Mouse (Mus musculus): ENCODE data around the gene Eif2b1. TPM values are rescaled to one million over a fixed set of nuclear protein-coding genes. Genes with fewer than 3 reads are reported as not detected.
"Not testable (repeated sequence)": the region's sequence is repeated elsewhere in the genome, so short reads cannot be mapped to it uniquely, and the experiment has no call there.

Gene Eif2b1
- polyA plus RNA-seq (2016; fragmentation: Nextera tagmentation; extraction: Ambion mirVana): 66.0 and 69.5 TPM in 2 replicates

DNA sequence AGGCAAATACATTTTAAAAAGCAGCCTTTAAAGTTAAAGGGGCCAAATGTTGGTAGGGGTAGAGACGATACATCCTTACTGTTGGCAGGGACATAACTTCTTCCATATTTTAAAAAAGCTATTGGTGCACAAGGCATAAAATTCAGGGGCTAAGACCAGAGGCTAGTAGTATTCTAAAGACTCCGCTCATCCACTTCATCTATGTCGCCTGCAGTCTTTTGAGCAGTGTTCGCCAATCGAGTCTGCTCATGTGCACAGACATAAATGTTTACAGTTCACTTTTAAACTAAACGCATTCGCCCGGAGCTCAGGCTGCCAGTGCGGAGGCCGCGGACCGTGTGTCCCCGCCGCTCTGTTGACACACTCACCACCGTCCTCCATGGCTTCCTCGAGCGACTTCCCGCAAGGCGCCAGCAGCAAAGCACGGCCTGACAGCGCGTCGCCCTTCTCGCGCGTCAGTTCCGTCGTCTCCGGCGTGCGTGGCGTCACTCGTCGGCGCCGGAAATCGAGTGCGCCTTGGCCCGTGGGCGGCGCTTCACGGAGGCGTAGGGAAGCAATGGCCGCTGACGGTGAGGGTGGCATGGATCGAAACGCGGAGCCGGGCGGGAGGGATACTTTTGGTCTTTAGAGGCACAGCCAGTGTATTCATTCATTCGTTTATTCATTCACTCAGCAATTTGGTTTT, at the start of gene Eif2b1, which contains the start of gene Gtf2h3:
Eif2b1 (minus strand) TSS at position 499 of the 685 bp plus-strand sequence.
Gtf2h3 (plus strand) TSS at position 508 of the 685 bp plus-strand sequence.
- H3K9ac ChIP-seq: peak within 1 kb of the TSS; percentile 73
- peak; percentile 89 for ATAC-seq (ENCODE audit: low FRiP score)
- H3K4me2 ChIP-seq (replicated peaks): peak within 1 kb of the TSS; percentile 77
- H3K27ac ChIP-seq: peak within 1 kb of the TSS; percentile 19; the same call in 1 of the 2 replicates
- 1% methylated on average over 51 of the region's 51 CpGs for WGBS
- H3K4me1 ChIP-seq: peaks cover 19% of the 10 kb centered on the region
- H3K9me3 ChIP-seq (replicated peaks): no peaks in the 10 kb centered on the region
- H3K27me3 ChIP-seq: no peaks in the 10 kb centered on the region
- H3K36me3 ChIP-seq: peaks cover 43% of the 10 kb centered on the region
- peak within 1 kb of the TSS; percentile 62 for H3K4me3 ChIP-seq

DNA sequence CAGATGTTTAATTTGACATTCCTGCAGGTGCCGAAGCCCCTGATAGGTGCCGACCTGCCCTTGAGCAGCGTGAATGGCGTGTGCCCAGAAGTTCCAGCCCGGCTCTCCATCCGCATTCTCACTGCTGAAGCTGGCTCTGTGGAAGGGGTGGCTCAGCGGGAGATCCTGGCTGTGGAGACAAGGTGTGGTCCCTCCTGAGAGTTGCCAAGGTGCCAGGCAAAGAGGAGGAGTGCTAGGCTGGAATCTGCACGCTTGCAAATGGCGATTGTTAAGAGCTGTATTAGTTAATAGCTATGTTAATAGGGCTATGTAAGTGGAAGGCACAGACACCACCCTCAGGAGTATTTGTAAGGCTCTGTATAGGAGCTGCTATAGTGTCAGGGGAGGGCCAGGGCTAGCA, 45.4 kb upstream of the Eif2b1 start:
- Histone ChIP-seq H3K27ac (no peak overlapping the region), H3K9ac (no peak overlapping the region), H3K4me1 (peaks cover 7% of the 10 kb centered on the region), H3K9me3 (replicated peaks) (no peaks in the 10 kb centered on the region), H3K27me3 (no peaks in the 10 kb centered on the region), H3K4me2 (replicated peaks) (no peak overlapping the region), H3K4me3 (no peak overlapping the region), H3K36me3 (peaks cover 12% of the 10 kb centered on the region)
- WGBS: 92% methylated on average over 9 of the region's 9 CpGs
- ATAC-seq (ENCODE audit: low FRiP score): no peak

DNA sequence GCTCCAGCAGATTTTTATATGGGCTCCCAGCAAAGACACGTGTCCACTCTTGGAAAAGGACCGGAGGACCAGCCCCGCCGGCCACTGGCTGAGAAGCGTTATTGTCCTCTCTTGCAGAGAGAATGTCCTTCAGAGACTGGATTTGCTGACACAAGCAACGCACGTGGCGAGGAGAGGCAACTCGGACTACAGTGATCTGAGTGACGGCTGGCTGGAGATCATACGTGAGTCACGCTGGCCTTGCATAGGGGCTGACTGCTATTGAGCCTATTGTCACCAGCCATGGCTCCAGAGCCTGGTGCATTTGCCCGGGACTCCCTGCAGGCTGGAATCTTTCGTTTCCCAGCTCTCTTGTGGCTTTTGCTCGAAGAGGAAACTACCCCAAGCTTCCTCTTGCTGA, 44.0 kb upstream of the Eif2b1 start:
- H3K9ac ChIP-seq: no peak overlapping the region
- H3K4me3 ChIP-seq: no peak overlapping the region
- ATAC-seq (ENCODE audit: low FRiP score): no peak
- no peak overlapping the region for H3K27ac ChIP-seq
- H3K9me3 ChIP-seq (replicated peaks): no peaks in the 10 kb centered on the region
- H3K4me2 ChIP-seq (replicated peaks): no peak overlapping the region
- H3K36me3 ChIP-seq: peaks cover 17% of the 10 kb centered on the region
- WGBS: 89% methylated on average over 15 of the region's 15 CpGs
- H3K27me3 ChIP-seq: no peaks in the 10 kb centered on the region
- peaks cover 2% of the 10 kb centered on the region for H3K4me1 ChIP-seq

DNA sequence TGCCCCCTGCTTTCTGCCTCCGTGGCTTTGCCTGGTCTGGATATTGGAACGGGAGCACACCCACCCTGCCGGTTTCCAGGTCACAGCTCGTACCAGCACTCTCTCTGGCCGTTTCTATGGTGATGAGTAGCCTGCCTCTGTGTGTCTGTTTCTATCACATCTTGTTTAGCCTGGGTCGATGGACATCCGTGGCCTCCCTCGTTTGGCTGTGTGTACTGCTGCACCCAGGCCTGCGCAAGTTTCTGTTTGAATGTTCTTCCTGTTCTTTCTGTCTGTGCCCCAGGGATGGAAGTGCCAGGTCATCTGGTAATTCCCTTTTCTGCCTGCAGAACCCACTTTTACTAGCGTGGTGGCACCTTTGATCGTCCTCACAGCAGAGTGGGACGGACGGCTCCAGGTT, 42.4 kb upstream of the Eif2b1 start:
- WGBS: 77% methylated on average over 13 of the region's 13 CpGs
- Histone ChIP-seq H3K4me2 (replicated peaks) (no peak overlapping the region), H3K27me3 (no peaks in the 10 kb centered on the region), H3K27ac (no peak overlapping the region), H3K9ac (no peak overlapping the region), H3K4me1 (no peaks in the 10 kb centered on the region), H3K36me3 (peaks cover 21% of the 10 kb centered on the region), H3K4me3 (no peak overlapping the region), H3K9me3 (replicated peaks) (no peaks in the 10 kb centered on the region)
- no peak for ATAC-seq (ENCODE audit: low FRiP score)

DNA sequence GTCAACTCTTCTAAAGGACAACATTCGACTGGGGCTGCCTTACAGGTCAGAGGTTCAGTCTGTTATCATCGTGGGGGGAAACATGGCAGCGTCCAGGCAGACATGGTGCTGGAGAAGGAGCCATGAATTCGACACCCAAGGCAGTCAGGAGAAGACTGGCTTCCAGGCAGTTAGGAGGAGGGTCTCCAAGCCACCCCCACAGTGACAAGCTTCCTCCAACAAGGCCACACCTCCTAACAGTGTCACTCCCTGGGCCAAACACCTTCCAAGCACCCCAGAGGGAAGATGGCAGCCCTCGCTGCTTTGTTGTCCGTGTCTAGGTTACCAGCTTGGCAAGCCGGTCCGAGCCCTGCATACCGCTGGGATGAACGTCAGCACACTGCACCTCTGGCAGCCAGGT, 39.8 kb upstream of the Eif2b1 start:
- Histone ChIP-seq H3K4me1 (no peaks in the 10 kb centered on the region), H3K27ac (no peak overlapping the region), H3K9ac (no peak overlapping the region), H3K27me3 (no peaks in the 10 kb centered on the region), H3K9me3 (replicated peaks) (no peaks in the 10 kb centered on the region), H3K36me3 (peaks cover 29% of the 10 kb centered on the region), H3K4me2 (replicated peaks) (no peak overlapping the region), H3K4me3 (no peak overlapping the region)
- no peak for ATAC-seq (ENCODE audit: low FRiP score)
- 84% methylated on average over 10 of the region's 10 CpGs for WGBS

DNA sequence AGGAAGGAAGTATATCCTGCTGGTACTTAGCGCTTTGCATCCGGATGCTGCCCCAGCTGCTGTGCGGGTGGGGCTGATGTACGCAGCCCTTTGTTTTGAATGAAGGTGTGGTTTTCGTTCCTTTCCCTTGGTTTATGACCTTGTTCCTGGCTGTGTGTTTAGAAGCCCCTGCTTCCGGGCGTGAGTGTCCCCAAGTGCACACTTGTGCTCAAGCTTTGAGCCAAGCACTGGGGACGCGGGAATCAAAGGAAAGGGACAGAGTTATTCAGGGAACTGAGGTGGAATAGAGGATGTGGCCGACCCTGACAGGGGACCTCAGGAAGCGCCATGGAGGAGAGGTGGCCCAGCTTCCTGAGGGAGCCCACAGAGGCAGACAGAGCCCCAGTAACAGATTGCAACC, 35.8 kb upstream of the Eif2b1 start:
- H3K4me3 ChIP-seq: no peak overlapping the region
- 89% methylated on average over 11 of the region's 11 CpGs for WGBS
- H3K9me3 ChIP-seq (replicated peaks): no peaks in the 10 kb centered on the region
- H3K4me1 ChIP-seq: no peaks in the 10 kb centered on the region
- no peak overlapping the region for H3K9ac ChIP-seq
- H3K4me2 ChIP-seq (replicated peaks): no peak overlapping the region
- no peak overlapping the region for H3K27ac ChIP-seq
- H3K27me3 ChIP-seq: no peaks in the 10 kb centered on the region
- ATAC-seq (ENCODE audit: low FRiP score): no peak
- H3K36me3 ChIP-seq: peaks cover 49% of the 10 kb centered on the region

DNA sequence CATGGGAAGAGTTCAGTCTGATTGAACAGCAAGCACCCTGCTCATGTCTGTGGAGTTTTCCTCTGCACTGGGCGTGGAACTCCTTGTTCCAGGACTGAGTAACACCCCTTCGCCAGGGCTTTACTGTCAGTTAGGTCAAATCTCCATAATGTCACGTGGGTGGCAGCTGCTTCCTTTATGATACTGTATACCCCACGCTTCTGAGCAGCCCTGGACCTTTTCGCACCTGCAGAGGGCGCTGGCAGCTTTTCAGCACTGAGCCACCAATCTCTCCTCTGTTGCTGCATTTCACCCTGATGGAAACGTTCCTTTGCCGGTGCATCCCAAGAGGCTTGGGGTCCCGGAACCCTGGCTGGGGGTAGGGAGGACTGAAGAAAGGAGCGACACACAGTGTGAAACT, 32.0 kb upstream of the Eif2b1 start:
- Histone ChIP-seq H3K27me3 (no peaks in the 10 kb centered on the region), H3K9me3 (replicated peaks) (no peaks in the 10 kb centered on the region), H3K27ac (no peak overlapping the region), H3K36me3 (peaks cover 64% of the 10 kb centered on the region), H3K4me2 (replicated peaks) (no peak overlapping the region), H3K4me3 (no peak overlapping the region), H3K9ac (no peak overlapping the region), H3K4me1 (no peaks in the 10 kb centered on the region)
- WGBS: 77% methylated on average over 10 of the region's 10 CpGs
- ATAC-seq (ENCODE audit: low FRiP score): no peak

DNA sequence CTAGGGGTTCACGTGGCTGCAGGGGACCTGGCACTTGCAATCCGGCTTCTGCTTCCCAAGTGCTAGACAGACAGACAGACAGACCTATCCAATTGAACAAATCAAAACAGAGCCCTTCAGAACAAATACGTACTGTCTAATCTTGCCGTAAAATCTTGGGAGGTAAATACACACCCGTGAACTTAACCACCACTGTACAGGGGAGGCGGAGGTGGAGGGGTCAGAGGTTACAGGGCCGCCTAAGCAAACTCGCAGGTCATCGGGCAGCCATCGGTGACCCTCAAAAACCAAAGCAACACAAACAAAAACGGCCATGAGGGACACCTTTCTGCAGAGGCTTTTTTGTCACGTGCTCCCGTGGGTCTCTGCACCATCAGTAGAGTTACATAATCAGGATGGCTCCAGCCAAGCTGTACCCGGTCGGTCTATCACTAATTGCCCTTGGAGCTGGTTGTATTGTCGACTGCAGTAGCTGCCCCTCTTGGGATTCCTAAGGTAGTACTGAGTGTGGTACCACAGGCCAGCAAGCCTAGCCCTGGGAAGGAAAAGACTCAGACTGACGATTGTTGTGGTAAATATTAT, 26.2 kb upstream of the Eif2b1 start:
- no peak overlapping the region for H3K27ac ChIP-seq
- peaks cover 35% of the 10 kb centered on the region for H3K36me3 ChIP-seq
- WGBS: 88% methylated on average over 17 of the region's 17 CpGs
- no peaks in the 10 kb centered on the region for H3K9me3 ChIP-seq (replicated peaks)
- H3K4me2 ChIP-seq (replicated peaks): no peak overlapping the region
- no peak overlapping the region for H3K9ac ChIP-seq
- H3K27me3 ChIP-seq: no peaks in the 10 kb centered on the region
- no peak overlapping the region for H3K4me3 ChIP-seq
- ATAC-seq (ENCODE audit: low FRiP score): no peak
- peaks cover under 1% of the 10 kb centered on the region for H3K4me1 ChIP-seq

DNA sequence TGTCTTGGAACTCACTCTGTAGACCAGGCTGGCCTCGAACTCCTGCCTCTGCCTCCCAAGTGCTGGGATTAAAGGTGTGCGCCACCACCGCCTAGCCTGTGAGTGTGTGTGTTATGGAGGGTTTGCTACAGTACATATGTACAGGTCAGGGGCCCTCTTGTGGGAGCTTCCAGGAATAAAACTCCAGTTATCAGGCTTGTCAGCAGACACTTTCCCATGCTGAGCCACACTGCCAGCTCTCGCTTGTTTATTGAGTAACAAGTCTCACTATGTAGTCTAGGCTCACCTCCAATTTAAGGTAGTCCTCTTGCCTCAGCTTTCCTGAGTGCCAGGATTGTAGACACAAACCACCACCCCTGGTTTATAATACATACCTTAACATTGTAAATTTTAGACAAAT, 25.4 kb upstream of the Eif2b1 start:
- peaks cover 9% of the 10 kb centered on the region for H3K4me1 ChIP-seq
- H3K9ac ChIP-seq: no peak overlapping the region
- no peak overlapping the region for H3K4me2 ChIP-seq (replicated peaks)
- H3K4me3 ChIP-seq: no peak overlapping the region
- no peaks in the 10 kb centered on the region for H3K27me3 ChIP-seq
- no peak for ATAC-seq (ENCODE audit: low FRiP score)
- no peak overlapping the region for H3K27ac ChIP-seq
- 93% methylated on average over 4 of the region's 4 CpGs for WGBS
- peaks cover 30% of the 10 kb centered on the region for H3K36me3 ChIP-seq
- no peaks in the 10 kb centered on the region for H3K9me3 ChIP-seq (replicated peaks)

DNA sequence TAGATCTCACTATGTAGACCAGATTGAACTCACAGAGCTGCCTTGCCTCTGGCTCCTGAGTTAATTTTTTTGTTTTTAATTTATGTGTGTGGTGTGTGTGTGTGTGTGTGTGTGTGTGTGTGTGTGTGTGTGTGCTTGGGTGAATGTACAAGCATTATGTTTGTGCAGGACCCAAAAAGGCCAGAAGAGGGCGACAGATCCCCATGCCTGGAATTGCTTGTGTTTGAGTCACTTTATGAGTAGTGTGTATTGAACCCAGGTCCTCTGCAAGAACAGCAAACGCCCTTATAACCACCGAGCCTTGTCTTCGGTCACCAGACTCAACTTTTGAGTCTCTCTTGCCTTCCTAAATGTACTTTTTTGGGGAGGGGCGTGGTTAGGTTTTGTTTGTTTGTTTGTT, 23.4 kb upstream of the Eif2b1 start:
- Histone ChIP-seq H3K27ac (no peak overlapping the region), H3K9me3 (replicated peaks) (no peaks in the 10 kb centered on the region), H3K36me3 (peaks cover 12% of the 10 kb centered on the region), H3K9ac (no peak overlapping the region), H3K4me3 (no peak overlapping the region), H3K4me1 (peaks cover 18% of the 10 kb centered on the region), H3K27me3 (no peaks in the 10 kb centered on the region), H3K4me2 (replicated peaks) (no peak overlapping the region)
- 77% methylated on average over 5 of the region's 5 CpGs for WGBS
- ATAC-seq (ENCODE audit: low FRiP score): no peak

DNA sequence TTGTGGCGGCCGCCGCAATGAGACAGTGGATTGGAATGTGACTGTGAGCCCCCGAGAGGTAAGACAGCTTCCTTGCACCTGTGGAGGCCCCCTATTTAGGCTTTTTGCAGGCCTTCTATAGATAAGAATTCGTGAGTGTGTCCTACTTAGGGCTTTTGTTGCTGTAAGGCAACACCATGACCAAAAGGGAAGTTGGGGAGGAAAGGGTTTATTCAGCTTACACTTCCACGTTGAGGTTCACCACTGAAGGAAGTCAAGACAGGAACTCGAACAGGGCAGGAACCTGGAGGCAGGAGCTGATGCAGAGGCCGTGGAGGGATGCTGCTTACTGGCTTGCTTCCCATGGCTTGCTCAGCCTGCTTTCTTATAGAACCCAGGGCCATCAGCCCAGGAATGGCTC, 20.8 kb upstream of the Eif2b1 start:
- H3K9ac ChIP-seq: not testable (repeated sequence)
- 65% methylated on average over 8 of the region's 8 CpGs for WGBS
- peak overlapping the region; percentile 93 for H3K4me2 ChIP-seq (replicated peaks)

DNA sequence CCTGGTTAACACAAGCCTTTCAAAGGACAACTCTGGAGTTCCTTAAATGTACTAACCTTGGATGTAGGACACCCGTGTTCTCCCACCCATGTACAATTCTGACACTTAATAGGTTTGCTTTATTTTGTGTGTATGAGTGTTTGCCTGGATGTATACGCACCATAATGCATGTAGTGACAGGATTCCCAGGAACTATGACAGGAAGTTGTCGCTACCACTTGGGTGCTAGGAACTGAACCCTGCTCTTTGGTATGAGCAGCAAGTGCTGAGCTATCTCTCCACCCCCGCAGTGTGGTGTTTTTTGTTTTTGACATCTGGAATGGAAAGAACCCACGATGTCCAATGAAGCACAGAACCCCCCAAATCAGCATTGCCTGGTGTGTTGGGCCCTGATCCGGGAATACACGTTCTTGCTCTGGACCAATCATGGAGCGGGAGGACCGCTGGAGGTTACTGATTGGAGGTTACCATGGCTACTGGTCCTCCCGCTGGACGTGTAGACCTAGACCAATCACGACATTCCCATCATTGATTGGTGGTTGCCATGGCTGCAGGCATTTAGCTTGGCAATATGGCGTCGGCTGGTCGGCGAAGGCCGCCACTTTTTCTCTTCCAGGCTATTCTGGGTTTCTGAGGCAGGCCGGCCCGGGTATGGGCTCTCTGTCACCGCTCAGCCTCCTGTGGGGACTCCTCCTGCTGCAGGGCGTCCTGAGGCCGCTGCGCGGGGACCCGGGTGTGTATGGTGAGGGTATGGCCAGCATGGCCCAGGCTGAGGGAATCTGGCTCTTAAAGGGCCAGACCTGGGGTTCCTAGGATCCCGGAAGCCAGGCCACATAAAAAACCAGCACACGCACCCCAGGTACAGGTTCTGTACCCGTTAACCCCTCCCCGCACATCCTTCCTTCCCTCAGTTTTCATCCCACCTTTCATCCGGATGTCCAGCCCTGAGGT, 19.6 kb upstream of the Eif2b1 start:
- peak overlapping the region; percentile 57; the same call in 1 of the 2 replicates for H3K27ac ChIP-seq
- no peaks in the 10 kb centered on the region for H3K9me3 ChIP-seq (replicated peaks)
- peak overlapping the region; percentile 78 for H3K9ac ChIP-seq
- peaks cover 18% of the 10 kb centered on the region for H3K4me1 ChIP-seq
- WGBS: 7% methylated on average over 30 of the region's 30 CpGs
- peak overlapping the region; percentile 91 for H3K4me3 ChIP-seq
- no peaks in the 10 kb centered on the region for H3K27me3 ChIP-seq
- peaks cover 40% of the 10 kb centered on the region for H3K36me3 ChIP-seq
- ATAC-seq (ENCODE audit: low FRiP score): peak; percentile 99
- peak overlapping the region; percentile 93 for H3K4me2 ChIP-seq (replicated peaks)

More for the DNA sequence above, 20.8 kb upstream of the Eif2b1 start:
- ATAC-seq (ENCODE audit: low FRiP score); H3K27me3 ChIP-seq; H3K27ac ChIP-seq; H3K9me3 ChIP-seq (replicated peaks): not testable (repeated sequence)
- Histone ChIP-seq H3K36me3 (peaks cover 28% of the 10 kb centered on the region), H3K4me3 (peak overlapping the region; percentile 91), H3K4me1 (peaks cover 18% of the 10 kb centered on the region)

Data from hindbrain, embryonic 12.5 days (tissue).